Mouse (Mus musculus) neural tube, embryonic 12.5 days (tissue): ENCODE results near the gene Tspan9. TPM values are rescaled to one million over a fixed set of nuclear protein-coding genes. Genes with fewer than 3 reads are reported as not detected.

Source experiments
- ATAC-seq: fragments of 200-750 bp; cut with Nextera tagmentation; 2 replicates; pipeline ENCODE4 v1.8.0; 2017; ENCODE audit warnings: low read depth, mild to moderate bottlenecking, moderate TSS enrichment, moderate library complexity; ENCODE audit not compliant: low FRiP score
- H3K27ac ChIP-seq: fragments of 300-500 bp; sonication (generic); 2 replicates; pipeline ENCODE4 v1.5.1; 2016
- H3K27me3 ChIP-seq: fragments of 300-500 bp; sonication (generic); replicated peaks from 2 replicates; pipeline ENCODE4 v1.6.1; 2016; ENCODE audit warnings: mild to moderate bottlenecking
- H3K36me3 ChIP-seq: fragments of 300-500 bp; sonication (generic); 2 replicates; pipeline ENCODE4 v1.6.1; 2016; ENCODE audit warnings: mild to moderate bottlenecking
- H3K4me1 ChIP-seq: fragments of 300-500 bp; sonication (generic); 2 replicates; pipeline ENCODE4 v1.6.1; 2016
- H3K4me2 ChIP-seq: fragments of 300-500 bp; sonication (generic); replicated peaks from 2 replicates; pipeline ENCODE4 v1.6.1; 2016; ENCODE audit warnings: mild to moderate bottlenecking
- H3K4me3 ChIP-seq: fragments of 300-500 bp; sonication (generic); 2 replicates; pipeline ENCODE4 v1.5.1; 2016
- H3K9ac ChIP-seq: fragments of 300-500 bp; sonication (generic); 2 replicates; pipeline ENCODE4 v1.6.1; 2016; ENCODE audit warnings: mild to moderate bottlenecking
- H3K9me3 ChIP-seq: fragments of 300-500 bp; sonication (generic); 2 replicates; pipeline ENCODE4 v1.6.1; 2016; ENCODE audit warnings: mild to moderate bottlenecking
- WGBS: fragments of 180-500 bp; shearing (Covaris S2); methylation state at CpG from one replicate; pipeline ENCODE4 v1.1.7; 2016; 5-methylcytosine and 5-hydroxymethylcytosine counted together
- polyA plus RNA-seq: library from polyadenylated mRNA; unstranded; fragments of >200 nt; fragmentation: Nextera tagmentation; extraction: Ambion mirVana; gene quantifications from 2 replicates; pipeline ENCODE4 v1.2.1, GENCODE M21; 2016

Tspan9 gene
- polyA plus RNA-seq, 1 experiment from 2014 or later: 58.4 TPM

GRCm38 (mm10) chr6:127945725-127946124, 197.7 kb downstream of the Tspan9 start:
- H3K27ac ChIP-seq: no peak overlapping the region
- 58% methylated on average over 9 of the region's 9 CpGs for WGBS
- no peak overlapping the region for H3K9ac ChIP-seq
- peak; percentile 74; the same call in 1 of the 2 replicates for ATAC-seq
- no peak overlapping the region for H3K4me3 ChIP-seq
- H3K4me1 ChIP-seq: no peaks in the 10 kb centered on the region
- H3K36me3 ChIP-seq: peaks cover 10% of the 10 kb centered on the region
- no peaks in the 10 kb centered on the region for H3K27me3 ChIP-seq
- no peak overlapping the region for H3K4me2 ChIP-seq
- H3K9me3 ChIP-seq: no peaks in the 10 kb centered on the region

- WGBS: 89% methylated on average over 8 of the region's 8 CpGs
Measured at GRCm38 (mm10) chr6:127942421-127942820, 201.0 kb downstream of the Tspan9 start.

GRCm38 (mm10) chr6:127935105-127935504, 208.3 kb downstream of the Tspan9 start:
- ATAC-seq: no peak
- no peaks in the 10 kb centered on the region for H3K9me3 ChIP-seq
- H3K36me3 ChIP-seq: peaks cover 11% of the 10 kb centered on the region; the same call in 1 of the 2 replicates
- H3K4me2 ChIP-seq: no peak overlapping the region
- no peak overlapping the region for H3K4me3 ChIP-seq
- H3K27ac ChIP-seq: no peak overlapping the region
- no peak overlapping the region for H3K9ac ChIP-seq
- peaks cover 6% of the 10 kb centered on the region; the same call in 1 of the 2 replicates for H3K4me1 ChIP-seq
- no peaks in the 10 kb centered on the region for H3K27me3 ChIP-seq
- WGBS: 90% methylated on average over 3 of the region's 3 CpGs

More at GRCm38 (mm10) chr6:127942421-127942820, 201.0 kb downstream of the Tspan9 start:
- no peak overlapping the region for H3K4me3 ChIP-seq
- no peak for ATAC-seq
- H3K4me1 ChIP-seq: no peaks in the 10 kb centered on the region
- H3K27ac ChIP-seq: no peak overlapping the region
- H3K9me3 ChIP-seq: no peaks in the 10 kb centered on the region
- H3K4me2 ChIP-seq: no peak overlapping the region
- no peak overlapping the region for H3K9ac ChIP-seq
- H3K36me3 ChIP-seq: peaks cover 14% of the 10 kb centered on the region
- no peaks in the 10 kb centered on the region for H3K27me3 ChIP-seq

- Histone ChIP-seq H3K9me3 (no peaks in the 10 kb centered on the region), H3K27me3 (no peaks in the 10 kb centered on the region), H3K36me3 (peaks cover 11% of the 10 kb centered on the region; the same call in 1 of the 2 replicates), H3K4me2 (no peak overlapping the region), H3K9ac (no peak overlapping the region), H3K4me3 (no peak overlapping the region), H3K27ac (no peak overlapping the region), H3K4me1 (peaks cover 6% of the 10 kb centered on the region; the same call in 1 of the 2 replicates)
- no peak for ATAC-seq
- WGBS: 85% methylated on average over 5 of the region's 5 CpGs
Measured at GRCm38 (mm10) chr6:127933841-127934240, 209.6 kb downstream of the Tspan9 start.

- H3K9ac ChIP-seq: no peak overlapping the region
- no peak overlapping the region for H3K4me3 ChIP-seq
- no peaks in the 10 kb centered on the region for H3K9me3 ChIP-seq
- no peak overlapping the region for H3K27ac ChIP-seq
- peaks cover 7% of the 10 kb centered on the region; the same call in 1 of the 2 replicates for H3K36me3 ChIP-seq
- H3K27me3 ChIP-seq: no peaks in the 10 kb centered on the region
- WGBS: 71% methylated on average over 5 of the region's 5 CpGs
- no peak overlapping the region for H3K4me2 ChIP-seq
- no peak for ATAC-seq
- H3K4me1 ChIP-seq: peaks cover 6% of the 10 kb centered on the region; the same call in 1 of the 2 replicates
Measured at GRCm38 (mm10) chr6:127932697-127933096, 210.7 kb downstream of the Tspan9 start.

GRCm38 (mm10) chr6:127928682-127929081, 214.7 kb downstream of the Tspan9 start:
- Histone ChIP-seq H3K4me3 (no peak overlapping the region), H3K36me3 (peaks cover 10% of the 10 kb centered on the region), H3K27ac (no peak overlapping the region), H3K4me1 (peaks cover 7% of the 10 kb centered on the region; the same call in 1 of the 2 replicates), H3K27me3 (no peaks in the 10 kb centered on the region), H3K4me2 (no peak overlapping the region), H3K9me3 (no peaks in the 10 kb centered on the region), H3K9ac (no peak overlapping the region)
- no peak for ATAC-seq
- WGBS: 86% methylated on average over 5 of the region's 5 CpGs

GRCm38 (mm10) chr6:127925915-127926314, 217.5 kb downstream of the Tspan9 start:
- no peak overlapping the region for H3K9ac ChIP-seq
- no peaks in the 10 kb centered on the region for H3K27me3 ChIP-seq
- no peaks in the 10 kb centered on the region for H3K9me3 ChIP-seq
- 0 out of 2 replicates have a peak, but pooled peaks have one; percentile 28 for ATAC-seq
- H3K4me1 ChIP-seq: peaks cover 4% of the 10 kb centered on the region; the same call in 1 of the 2 replicates
- peaks cover 14% of the 10 kb centered on the region for H3K36me3 ChIP-seq
- no peak overlapping the region for H3K4me3 ChIP-seq
- 59% methylated on average over 9 of the region's 9 CpGs for WGBS
- no peak overlapping the region for H3K4me2 ChIP-seq
- H3K27ac ChIP-seq: peak overlapping the region; percentile 20; the same call in 1 of the 2 replicates

- H3K4me3 ChIP-seq: no peak overlapping the region
- H3K27ac ChIP-seq: no peak overlapping the region
- no peak overlapping the region for H3K9ac ChIP-seq
- H3K4me2 ChIP-seq: no peak overlapping the region
- no peaks in the 10 kb centered on the region for H3K9me3 ChIP-seq
- peaks cover 14% of the 10 kb centered on the region for H3K36me3 ChIP-seq
- no peak for ATAC-seq
- 80% methylated on average over 6 of the region's 6 CpGs for WGBS
- H3K4me1 ChIP-seq: peaks cover 4% of the 10 kb centered on the region; the same call in 1 of the 2 replicates
- H3K27me3 ChIP-seq: no peaks in the 10 kb centered on the region
Measured at GRCm38 (mm10) chr6:127924750-127925149, 218.6 kb downstream of the Tspan9 start.

GRCm38 (mm10) chr6:127923296-127923695, 220.1 kb downstream of the Tspan9 start:
- Histone ChIP-seq H3K36me3 (peaks cover 14% of the 10 kb centered on the region), H3K9ac (no peak overlapping the region), H3K4me2 (no peak overlapping the region), H3K9me3 (no peaks in the 10 kb centered on the region), H3K4me1 (peaks cover 4% of the 10 kb centered on the region; the same call in 1 of the 2 replicates), H3K27ac (no peak overlapping the region), H3K27me3 (no peaks in the 10 kb centered on the region), H3K4me3 (no peak overlapping the region)
- 91% methylated on average over 9 of the region's 9 CpGs for WGBS
- no peak for ATAC-seq

- no peak overlapping the region for H3K27ac ChIP-seq
- H3K9me3 ChIP-seq: no peaks in the 10 kb centered on the region
- no peak for ATAC-seq
- no peaks in the 10 kb centered on the region for H3K27me3 ChIP-seq
- peaks cover 14% of the 10 kb centered on the region for H3K36me3 ChIP-seq
- WGBS: 65% methylated on average over 9 of the region's 9 CpGs
- no peak overlapping the region for H3K9ac ChIP-seq
- H3K4me1 ChIP-seq: peaks cover 4% of the 10 kb centered on the region; the same call in 1 of the 2 replicates
- H3K4me3 ChIP-seq: no peak overlapping the region
- no peak overlapping the region for H3K4me2 ChIP-seq
Measured at GRCm38 (mm10) chr6:127921996-127922395, 221.4 kb downstream of the Tspan9 start.

GRCm38 (mm10) chr6:127920652-127921051, 222.7 kb downstream of the Tspan9 start:
- Histone ChIP-seq H3K27ac (no peak overlapping the region), H3K36me3 (peaks cover 21% of the 10 kb centered on the region), H3K27me3 (no peaks in the 10 kb centered on the region), H3K9me3 (peaks cover 6% of the 10 kb centered on the region; the same call in 1 of the 2 replicates), H3K9ac (no peak overlapping the region), H3K4me3 (no peak overlapping the region), H3K4me2 (no peak overlapping the region), H3K4me1 (peaks cover 2% of the 10 kb centered on the region; the same call in 1 of the 2 replicates)
- ATAC-seq: 0 out of 2 replicates have a peak, but pooled peaks have one; percentile 14
- 7% methylated on average over 8 of the region's 8 CpGs for WGBS

GRCm38 (mm10) chr6:127919491-127919890, 223.9 kb downstream of the Tspan9 start:
- Histone ChIP-seq H3K9ac (no peak overlapping the region), H3K27ac (no peak overlapping the region), H3K36me3 (peaks cover 21% of the 10 kb centered on the region), H3K9me3 (peaks cover 6% of the 10 kb centered on the region; the same call in 1 of the 2 replicates), H3K4me3 (no peak overlapping the region), H3K27me3 (no peaks in the 10 kb centered on the region), H3K4me2 (no peak overlapping the region), H3K4me1 (no peaks in the 10 kb centered on the region; the same call in 1 of the 2 replicates)
- no peak for ATAC-seq
- 90% methylated on average over 6 of the region's 6 CpGs for WGBS

GRCm38 (mm10) chr6:127917712-127918111, 225.7 kb downstream of the Tspan9 start:
- H3K4me1 ChIP-seq: no peaks in the 10 kb centered on the region; the same call in 1 of the 2 replicates
- no peak overlapping the region for H3K4me3 ChIP-seq
- WGBS: 63% methylated on average over 4 of the region's 4 CpGs
- no peak overlapping the region for H3K9ac ChIP-seq
- ATAC-seq: no peak
- no peak overlapping the region for H3K4me2 ChIP-seq
- H3K27me3 ChIP-seq: no peaks in the 10 kb centered on the region
- peaks cover 6% of the 10 kb centered on the region; the same call in 1 of the 2 replicates for H3K9me3 ChIP-seq
- H3K36me3 ChIP-seq: peaks cover 23% of the 10 kb centered on the region
- no peak overlapping the region for H3K27ac ChIP-seq
